ENCODE assay signal across 25 mouse cellular contexts in the genomic region with DNA sequence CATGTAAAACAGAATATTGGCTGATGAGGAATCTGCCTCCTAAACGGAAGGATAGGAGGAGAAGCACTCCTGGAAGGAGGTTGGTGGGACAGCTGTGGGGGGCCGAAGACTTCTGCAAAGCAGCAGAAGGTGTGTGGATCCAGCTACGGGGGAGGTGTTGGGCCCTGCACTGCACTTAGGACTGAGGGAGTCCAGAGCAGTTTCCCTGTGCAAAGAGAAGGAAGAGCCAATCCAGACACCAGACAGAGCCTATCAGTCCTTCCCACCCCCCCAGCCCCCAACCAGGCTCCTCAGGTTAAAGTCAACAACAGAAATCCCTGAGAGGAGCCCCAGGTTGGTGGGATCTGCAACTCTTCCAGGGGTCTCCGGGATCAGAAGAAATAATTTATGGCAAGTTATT. TPM values are rescaled to one million over a fixed set of nuclear protein-coding genes. Genes with fewer than 3 reads are reported as not detected.
"Had no signal": no experiment of that assay in that cellular context is flagged by ENCODE, and none has a peak within 500 bp of the region (broad histone marks: within the 10 kb centered on the region; RNA-seq: fewer than 3 reads in every experiment).

No protein-coding gene starts in this region.

- H3K36me3 ChIP-seq: heart, embryonic 13.5 days; heart, embryonic 15.5 days; hindbrain, embryonic 13.5 days; hindbrain, embryonic 15.5 days; kidney, embryonic 15.5 days; liver, embryonic 12.5 days had no signal

- H3K4me3 ChIP-seq: heart, adult 2 months; heart, embryonic 13.5 days; heart, embryonic 15.5 days; hindbrain, embryonic 13.5 days; hindbrain, embryonic 15.5 days; kidney, embryonic 15.5 days; left cerebral cortex, adult 2 months; liver, embryonic 12.5 days had no signal

- H3K4me2 ChIP-seq: heart, embryonic 11.5 days; heart, embryonic 13.5 days; heart, embryonic 15.5 days; hindbrain, embryonic 13.5 days; hindbrain, embryonic 15.5 days; kidney, embryonic 15.5 days; liver, embryonic 12.5 days had no signal

- H3K9ac ChIP-seq: heart, embryonic 13.5 days; heart, embryonic 15.5 days; hindbrain, embryonic 13.5 days; hindbrain, embryonic 15.5 days; kidney, embryonic 15.5 days; liver, embryonic 12.5 days; liver, embryonic 14.5 days had no signal

- H3K9me3 ChIP-seq: heart, embryonic 13.5 days; heart, embryonic 15.5 days; hindbrain, embryonic 15.5 days; kidney, embryonic 15.5 days; liver, embryonic 12.5 days had no signal

- H3K27me3 ChIP-seq: heart, embryonic 15.5 days; hindbrain, embryonic 13.5 days; hindbrain, embryonic 15.5 days; kidney, embryonic 15.5 days; liver, embryonic 12.5 days had no signal

- ATAC-seq: hindbrain, postnatal 0 days; liver, embryonic 12.5 days had no signal

- H3K4me1 ChIP-seq: heart, embryonic 13.5 days; heart, embryonic 15.5 days; hindbrain, embryonic 15.5 days; liver, embryonic 12.5 days had no signal

- H3K27ac ChIP-seq: heart, adult 2 months; heart, embryonic 13.5 days; heart, embryonic 15.5 days; hindbrain, embryonic 13.5 days; hindbrain, embryonic 15.5 days; hindbrain, postnatal 0 days; kidney, embryonic 15.5 days; kidney, postnatal 0 days; left cerebral cortex, adult 2 months; liver, embryonic 12.5 days; liver, embryonic 14.5 days had no signal

- DNase-seq: gastrocnemius, postnatal 14 days; gastrocnemius, postnatal 36 days; heart, adult 2 months; heart, postnatal 14 days; heart, postnatal 36 days; kidney, adult 11 months; kidney, adult 2 months; kidney, adult 9 months; kidney, postnatal 14 days; kidney, postnatal 36 days; layer of hippocampus, adult 9-11 months had no signal

RNA-seq across cellular contexts. Expression of a gene that starts 27.5 kb away (rescaled TPM):
- polyA plus RNA-seq: heart, adult 2 months; heart, embryonic 11.5 days; heart, embryonic 13.5 days; heart, embryonic 15.5 days; kidney, adult 2 months; kidney, embryonic 15.5 days; kidney, postnatal 0 days; limb, embryonic 11.5 days; liver, adult 2 months; liver, embryonic 14.5 days; liver, embryonic 16.5 days had no signal
